Mouse (Mus musculus): ENCODE results near the gene Ush1c. TPM values are rescaled to one million over a fixed set of nuclear protein-coding genes. Genes with fewer than 3 reads are reported as not detected.

Ush1c gene
- 1.4 and 1.8 TPM in 2 replicates for polyA plus RNA-seq (2015; fragmentation: Nextera tagmentation; extraction: Ambion mirVana)

- Histone ChIP-seq H3K9ac (no peak within 1 kb of the TSS), H3K4me3 (no peak within 1 kb of the TSS), H3K27ac (no peak within 1 kb of the TSS), H3K36me3 (no peaks in the 10 kb centered on the region), H3K27me3 (no peaks in the 10 kb centered on the region), H3K4me1 (peaks cover 18% of the 10 kb centered on the region), H3K4me2 (no peak within 1 kb of the TSS), H3K9me3 (no peaks in the 10 kb centered on the region)
- 21% methylated on average over 10 of the region's 10 CpGs for WGBS
- ATAC-seq (ENCODE audit: insufficient number of reproducible peaks, insufficient read depth, low FRiP score, low TSS enrichment, low read depth): no peak
Observed at GRCm38 (mm10) chr7:46238346-46238745, at the start of gene Ush1c. Gene Ush1c, minus strand, starts transcription at chr7:46238503.

- H3K36me3 ChIP-seq: no peaks in the 10 kb centered on the region
- peaks cover 3% of the 10 kb centered on the region; the same call in 1 of the 2 replicates for H3K27me3 ChIP-seq
- H3K4me2 ChIP-seq: no peak overlapping the region
- no peaks in the 10 kb centered on the region for H3K4me1 ChIP-seq
- no peak for ATAC-seq (ENCODE audit: insufficient number of reproducible peaks, insufficient read depth, low FRiP score, low TSS enrichment, low read depth)
- H3K9me3 ChIP-seq: no peaks in the 10 kb centered on the region
- 20% methylated on average over 8 of the region's 8 CpGs for WGBS
- no peak overlapping the region for H3K4me3 ChIP-seq
- no peak overlapping the region for H3K27ac ChIP-seq
- no peak overlapping the region for H3K9ac ChIP-seq
Observed at GRCm38 (mm10) chr7:46287051-46287450, 48.7 kb upstream of the Ush1c start.

GRCm38 (mm10) chr7:46286391-46286790 lies 48.1 kb upstream of the Ush1c start:
- WGBS: 88% methylated on average over 4 of the region's 4 CpGs
- H3K27me3 ChIP-seq: peaks cover 3% of the 10 kb centered on the region; the same call in 1 of the 2 replicates

DNA sequence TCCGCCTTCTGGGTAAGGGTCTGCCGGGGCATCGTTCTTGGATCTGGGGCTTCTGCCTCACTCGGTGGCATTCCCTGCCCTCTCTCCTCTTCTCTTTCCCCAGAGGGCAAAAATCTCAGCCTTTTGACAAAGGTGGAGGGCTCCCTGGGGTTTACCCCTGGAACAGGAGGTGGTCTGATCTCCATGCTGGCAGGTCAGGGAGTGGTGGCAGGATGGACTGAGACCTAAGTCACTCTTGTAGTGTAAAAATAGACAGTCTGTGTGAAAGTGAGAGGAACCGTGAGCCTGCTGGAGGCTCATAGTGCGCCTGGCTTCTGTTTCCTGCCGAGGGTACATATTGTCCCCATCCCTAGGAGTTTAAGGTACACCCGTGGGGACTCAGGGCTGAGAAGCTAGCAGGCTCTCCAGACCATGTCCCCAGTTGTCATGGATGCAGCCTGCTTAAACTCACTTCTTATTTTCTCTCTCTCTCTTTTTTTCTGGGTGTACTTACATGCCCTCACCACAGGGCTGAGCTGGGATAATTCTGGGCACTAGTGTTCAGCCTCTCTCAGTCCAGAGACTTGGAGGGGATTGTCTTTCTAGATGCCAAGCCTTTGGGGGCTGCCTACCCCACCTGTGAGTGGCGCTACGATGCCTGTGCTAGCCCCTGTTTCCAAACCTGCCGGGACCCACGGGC lies 47.0 kb upstream of the Ush1c start:
- H3K27ac ChIP-seq: no peak overlapping the region
- H3K4me3 ChIP-seq: no peak overlapping the region
- WGBS: 80% methylated on average over 12 of the region's 12 CpGs
- no peaks in the 10 kb centered on the region for H3K4me1 ChIP-seq
- H3K36me3 ChIP-seq: no peaks in the 10 kb centered on the region
- H3K27me3 ChIP-seq: peaks cover 3% of the 10 kb centered on the region; the same call in 1 of the 2 replicates
- no peak overlapping the region for H3K4me2 ChIP-seq
- H3K9ac ChIP-seq: no peak overlapping the region
- ATAC-seq (ENCODE audit: insufficient number of reproducible peaks, insufficient read depth, low FRiP score, low TSS enrichment, low read depth): no peak
- H3K9me3 ChIP-seq: no peaks in the 10 kb centered on the region

More at GRCm38 (mm10) chr7:46286391-46286790, 48.1 kb upstream of the Ush1c start:
- Histone ChIP-seq H3K4me1 (no peaks in the 10 kb centered on the region), H3K36me3 (no peaks in the 10 kb centered on the region), H3K4me2 (no peak overlapping the region), H3K4me3 (no peak overlapping the region), H3K9me3 (no peaks in the 10 kb centered on the region), H3K9ac (no peak overlapping the region), H3K27ac (no peak overlapping the region)
- ATAC-seq (ENCODE audit: insufficient number of reproducible peaks, insufficient read depth, low FRiP score, low TSS enrichment, low read depth): no peak

GRCm38 (mm10) chr7:46283681-46284080 lies 45.4 kb upstream of the Ush1c start:
- Histone ChIP-seq H3K4me2 (no peak overlapping the region), H3K4me3 (no peak overlapping the region), H3K9ac (no peak overlapping the region), H3K27ac (no peak overlapping the region), H3K36me3 (no peaks in the 10 kb centered on the region), H3K9me3 (no peaks in the 10 kb centered on the region), H3K4me1 (no peaks in the 10 kb centered on the region), H3K27me3 (peaks cover 3% of the 10 kb centered on the region; the same call in 1 of the 2 replicates)
- ATAC-seq (ENCODE audit: insufficient number of reproducible peaks, insufficient read depth, low FRiP score, low TSS enrichment, low read depth): no peak
- WGBS: 78% methylated on average over 10 of the region's 10 CpGs

DNA sequence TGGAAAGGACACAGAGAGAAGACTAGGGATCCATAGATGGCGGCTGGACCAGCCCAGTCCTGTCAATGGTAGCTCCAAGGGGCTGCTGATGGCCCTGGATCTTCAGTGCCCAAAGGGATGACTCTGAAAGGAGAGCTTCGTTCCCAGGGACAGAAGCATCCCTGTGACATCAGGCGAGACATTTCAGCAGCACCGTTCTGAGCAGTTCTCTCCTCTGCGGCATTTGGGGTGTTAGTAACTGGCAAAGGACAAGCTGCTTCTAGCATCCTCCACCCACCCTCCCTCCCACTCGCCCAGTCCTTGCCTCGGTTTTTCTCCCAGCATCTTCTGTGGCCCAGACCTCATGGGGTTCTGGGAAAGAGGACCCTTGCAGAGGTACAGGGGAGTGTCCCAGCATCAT lies 44.0 kb upstream of the Ush1c start:
- Histone ChIP-seq H3K4me3 (no peak overlapping the region), H3K4me1 (no peaks in the 10 kb centered on the region), H3K4me2 (no peak overlapping the region), H3K9me3 (no peaks in the 10 kb centered on the region), H3K9ac (no peak overlapping the region), H3K27ac (no peak overlapping the region), H3K27me3 (peaks cover 3% of the 10 kb centered on the region; the same call in 1 of the 2 replicates), H3K36me3 (no peaks in the 10 kb centered on the region)
- 60% methylated on average over 7 of the region's 7 CpGs for WGBS
- ATAC-seq (ENCODE audit: insufficient number of reproducible peaks, insufficient read depth, low FRiP score, low TSS enrichment, low read depth): no peak

GRCm38 (mm10) chr7:46280896-46281295 lies 42.6 kb upstream of the Ush1c start:
- no peak for ATAC-seq (ENCODE audit: insufficient number of reproducible peaks, insufficient read depth, low FRiP score, low TSS enrichment, low read depth)
- no peaks in the 10 kb centered on the region for H3K36me3 ChIP-seq
- H3K9ac ChIP-seq: no peak overlapping the region
- no peak overlapping the region for H3K4me3 ChIP-seq
- no peak overlapping the region for H3K4me2 ChIP-seq
- no peaks in the 10 kb centered on the region for H3K4me1 ChIP-seq
- no peak overlapping the region for H3K27ac ChIP-seq
- peaks cover 3% of the 10 kb centered on the region; the same call in 1 of the 2 replicates for H3K27me3 ChIP-seq
- no peaks in the 10 kb centered on the region for H3K9me3 ChIP-seq

- ATAC-seq (ENCODE audit: insufficient number of reproducible peaks, insufficient read depth, low FRiP score, low TSS enrichment, low read depth): no peak
- H3K36me3 ChIP-seq: no peaks in the 10 kb centered on the region
- H3K4me3 ChIP-seq: no peak overlapping the region
- WGBS: 21% methylated on average over 6 of the region's 6 CpGs
- no peaks in the 10 kb centered on the region for H3K4me1 ChIP-seq
- H3K4me2 ChIP-seq: no peak overlapping the region
- H3K9me3 ChIP-seq: no peaks in the 10 kb centered on the region
- no peak overlapping the region for H3K27ac ChIP-seq
- no peak overlapping the region for H3K9ac ChIP-seq
- H3K27me3 ChIP-seq: peaks cover 3% of the 10 kb centered on the region; the same call in 1 of the 2 replicates
Observed at GRCm38 (mm10) chr7:46279946-46280345, 41.6 kb upstream of the Ush1c start.

- no peak overlapping the region for H3K4me3 ChIP-seq
- H3K9me3 ChIP-seq: no peaks in the 10 kb centered on the region
- no peaks in the 10 kb centered on the region for H3K27me3 ChIP-seq
- no peak for ATAC-seq (ENCODE audit: insufficient number of reproducible peaks, insufficient read depth, low FRiP score, low TSS enrichment, low read depth)
- no peak overlapping the region for H3K4me2 ChIP-seq
- 57% methylated on average over 5 of the region's 5 CpGs for whole genome bisulfite sequencing
- no peaks in the 10 kb centered on the region for H3K36me3 ChIP-seq
- H3K27ac ChIP-seq: no peak overlapping the region
- no peaks in the 10 kb centered on the region for H3K4me1 ChIP-seq
- H3K9ac ChIP-seq: no peak overlapping the region
Observed at GRCm38 (mm10) chr7:46276156-46276555, 37.9 kb upstream of the Ush1c start.

GRCm38 (mm10) chr7:46251841-46252240 lies 13.5 kb upstream of the Ush1c start:
- 0 out of 2 replicates have a peak, but pooled peaks cover 4% of the 10 kb centered on the region for H3K4me1 ChIP-seq
- ATAC-seq (ENCODE audit: insufficient number of reproducible peaks, insufficient read depth, low FRiP score, low TSS enrichment, low read depth): no peak
- no peak overlapping the region for H3K27ac ChIP-seq
- WGBS: 82% methylated on average over 4 of the region's 4 CpGs
- H3K4me3 ChIP-seq: no peak overlapping the region
- no peaks in the 10 kb centered on the region for H3K27me3 ChIP-seq
- H3K36me3 ChIP-seq: no peaks in the 10 kb centered on the region
- no peaks in the 10 kb centered on the region for H3K9me3 ChIP-seq
- H3K9ac ChIP-seq: no peak overlapping the region
- H3K4me2 ChIP-seq: no peak overlapping the region

GRCm38 (mm10) chr7:46247606-46248005 lies 9.3 kb upstream of the Ush1c start:
- ATAC-seq (ENCODE audit: insufficient number of reproducible peaks, insufficient read depth, low FRiP score, low TSS enrichment, low read depth): no peak
- no peak overlapping the region for H3K9ac ChIP-seq
- no peaks in the 10 kb centered on the region for H3K36me3 ChIP-seq
- no peak overlapping the region for H3K27ac ChIP-seq
- H3K4me1 ChIP-seq: no peaks in the 10 kb centered on the region
- 81% methylated on average over 3 of the region's 3 CpGs for WGBS
- no peaks in the 10 kb centered on the region for H3K9me3 ChIP-seq
- no peaks in the 10 kb centered on the region for H3K27me3 ChIP-seq
- no peak overlapping the region for H3K4me3 ChIP-seq
- no peak overlapping the region for H3K4me2 ChIP-seq

DNA sequence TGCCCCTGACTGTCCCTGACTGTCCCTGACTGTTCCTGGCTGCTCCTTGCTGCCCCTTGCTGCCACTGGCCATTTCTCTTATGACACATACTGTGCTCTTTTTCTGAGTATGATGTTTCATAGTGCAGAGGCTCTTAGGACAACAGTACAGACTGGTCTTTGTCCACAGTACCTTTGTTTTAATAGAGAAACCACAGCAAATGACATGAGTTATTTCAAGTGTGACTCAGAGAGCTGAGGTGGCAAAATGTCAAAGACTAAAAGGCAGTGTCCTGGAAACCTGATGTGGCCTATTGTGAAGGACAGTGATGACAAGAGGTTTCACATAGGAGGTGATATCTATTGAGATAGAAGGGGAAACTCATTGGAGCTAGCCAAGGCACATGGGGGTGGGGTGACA lies 8.6 kb upstream of the Ush1c start:
- ATAC-seq (ENCODE audit: insufficient number of reproducible peaks, insufficient read depth, low FRiP score, low TSS enrichment, low read depth): no peak
- Histone ChIP-seq H3K9ac (no peak overlapping the region), H3K4me1 (no peaks in the 10 kb centered on the region)

More for the DNA sequence above, 8.6 kb upstream of the Ush1c start:
- no peaks in the 10 kb centered on the region for H3K27me3 ChIP-seq
- H3K36me3 ChIP-seq: no peaks in the 10 kb centered on the region
- H3K9me3 ChIP-seq: no peaks in the 10 kb centered on the region
- no peak overlapping the region for H3K27ac ChIP-seq
- no peak overlapping the region for H3K4me3 ChIP-seq
- H3K4me2 ChIP-seq: no peak overlapping the region

All from embryonic facial prominence, embryonic 13.5 days (tissue).